Mouse (Mus musculus): ENCODE data around the gene Tnfrsf12a. TPM values are rescaled to one million over a fixed set of nuclear protein-coding genes. Genes with fewer than 3 reads are reported as not detected.
A peak's percentile ranks its signal among the peaks of the same experiment; 100 is the strongest.

Gene Tnfrsf12a
- polyA plus RNA-seq, 1 experiment: 32.4 TPM

- TF ChIP-seq CTCF (IDR thresholded peaks at IDR 0.05; ENCODE audit: insufficient read depth, low read length): no peak
- no peak for TF ChIP-seq POLR2A (IDR thresholded peaks at IDR 0.05; ENCODE audit: borderline replicate concordance, extremely low read depth, low read depth, low read length)
- H3K4me3 ChIP-seq (replicated peaks; ENCODE audit: extremely low read depth, low read depth, low read length): no peak overlapping the region
- DNase-seq: no peak
- H3K4me1 ChIP-seq (ENCODE audit: control insufficient read depth, insufficient read depth, low read length): no peaks in the 10 kb centered on the region
- WGBS: 80% methylated on average over 5 of the region's 7 CpGs
Observed at GRCm38 (mm10) chr17:23705525-23706104, 28.3 kb upstream of the Tnfrsf12a start.

GRCm38 (mm10) chr17:23704741-23705140 is 27.5 kb upstream of the Tnfrsf12a start:
- no peaks in the 10 kb centered on the region for H3K4me1 ChIP-seq (ENCODE audit: control insufficient read depth, insufficient read depth, low read length)
- WGBS: 45% methylated on average over 7 of the region's 7 CpGs
- no peak overlapping the region for H3K4me3 ChIP-seq (replicated peaks; ENCODE audit: extremely low read depth, low read depth, low read length)
- TF ChIP-seq POLR2A (IDR thresholded peaks at IDR 0.05; ENCODE audit: borderline replicate concordance, extremely low read depth, low read depth, low read length) (no peak), CTCF (IDR thresholded peaks at IDR 0.05; ENCODE audit: insufficient read depth, low read length) (no peak)
- no peak for DNase-seq

GRCm38 (mm10) chr17:23703301-23703700 is 26.0 kb upstream of the Tnfrsf12a start:
- Histone ChIP-seq H3K4me3 (replicated peaks; ENCODE audit: extremely low read depth, low read depth, low read length) (no peak overlapping the region), H3K4me1 (ENCODE audit: control insufficient read depth, insufficient read depth, low read length) (peaks cover 5% of the 10 kb centered on the region)
- no peak for DNase-seq
- TF ChIP-seq POLR2A (IDR thresholded peaks at IDR 0.05; ENCODE audit: borderline replicate concordance, extremely low read depth, low read depth, low read length) (no peak), CTCF (IDR thresholded peaks at IDR 0.05; ENCODE audit: insufficient read depth, low read length) (no peak)
- WGBS: 83% methylated on average over 9 of the region's 9 CpGs

- TF ChIP-seq CTCF (IDR thresholded peaks at IDR 0.05; ENCODE audit: insufficient read depth, low read length) (peak; percentile 69), POLR2A (IDR thresholded peaks at IDR 0.05; ENCODE audit: borderline replicate concordance, extremely low read depth, low read depth, low read length) (no peak)
- H3K4me3 ChIP-seq (replicated peaks; ENCODE audit: extremely low read depth, low read depth, low read length): peak overlapping the region; percentile 40
- peaks cover 5% of the 10 kb centered on the region for H3K4me1 ChIP-seq (ENCODE audit: control insufficient read depth, insufficient read depth, low read length)
- peak; percentile 80 for DNase-seq
- WGBS: under 1% methylated on average over 24 of the region's 28 CpGs
Observed at GRCm38 (mm10) chr17:23700079-23700478, 22.8 kb upstream of the Tnfrsf12a start.

GRCm38 (mm10) chr17:23699131-23700077 is 22.1 kb upstream of the Tnfrsf12a start:
- TF ChIP-seq CTCF (IDR thresholded peaks at IDR 0.05; ENCODE audit: insufficient read depth, low read length): no peak
- no peak for TF ChIP-seq POLR2A (IDR thresholded peaks at IDR 0.05; ENCODE audit: borderline replicate concordance, extremely low read depth, low read depth, low read length)
- peak; percentile 48 for DNase-seq
- Histone ChIP-seq H3K4me3 (replicated peaks; ENCODE audit: extremely low read depth, low read depth, low read length) (peak overlapping the region; percentile 48), H3K4me1 (ENCODE audit: control insufficient read depth, insufficient read depth, low read length) (peaks cover 5% of the 10 kb centered on the region)
- WGBS: 4% methylated on average over 93 of the region's 101 CpGs

- WGBS: 41% methylated on average over 3 of the region's 3 CpGs
- DNase-seq: no peak
- Histone ChIP-seq H3K4me1 (ENCODE audit: control insufficient read depth, insufficient read depth, low read length) (peaks cover 5% of the 10 kb centered on the region), H3K4me3 (replicated peaks; ENCODE audit: extremely low read depth, low read depth, low read length) (no peak overlapping the region)
- TF ChIP-seq CTCF (IDR thresholded peaks at IDR 0.05; ENCODE audit: insufficient read depth, low read length) (no peak), POLR2A (IDR thresholded peaks at IDR 0.05; ENCODE audit: borderline replicate concordance, extremely low read depth, low read depth, low read length) (no peak)
Observed at GRCm38 (mm10) chr17:23695801-23696200, 18.5 kb upstream of the Tnfrsf12a start.

GRCm38 (mm10) chr17:23694491-23694890 is 17.2 kb upstream of the Tnfrsf12a start:
- TF ChIP-seq CTCF (IDR thresholded peaks at IDR 0.05; ENCODE audit: insufficient read depth, low read length) (no peak), POLR2A (IDR thresholded peaks at IDR 0.05; ENCODE audit: borderline replicate concordance, extremely low read depth, low read depth, low read length) (no peak)
- Histone ChIP-seq H3K4me1 (ENCODE audit: control insufficient read depth, insufficient read depth, low read length) (peaks cover 5% of the 10 kb centered on the region), H3K4me3 (replicated peaks; ENCODE audit: extremely low read depth, low read depth, low read length) (no peak overlapping the region)
- 64% methylated on average over 1 of the region's 1 CpGs for WGBS
- no peak for DNase-seq

GRCm38 (mm10) chr17:23683856-23684672 is 6.8 kb upstream of the Tnfrsf12a start, which contains the start of gene Cldn9:
Gene Cldn9 (minus strand): TSS chr17:23684026.
- Histone ChIP-seq H3K4me3 (replicated peaks; ENCODE audit: extremely low read depth, low read depth, low read length) (no peak within 1 kb of the TSS), H3K4me1 (ENCODE audit: control insufficient read depth, insufficient read depth, low read length) (no peaks in the 10 kb centered on the region)
- DNase-seq: no peak
- TF ChIP-seq CTCF (IDR thresholded peaks at IDR 0.05; ENCODE audit: insufficient read depth, low read length) (no peak), POLR2A (IDR thresholded peaks at IDR 0.05; ENCODE audit: borderline replicate concordance, extremely low read depth, low read depth, low read length) (no peak)
- 39% methylated on average over 15 of the region's 15 CpGs for WGBS

- DNase-seq: no peak
- Histone ChIP-seq H3K4me3 (replicated peaks; ENCODE audit: extremely low read depth, low read depth, low read length) (no peak overlapping the region), H3K4me1 (ENCODE audit: control insufficient read depth, insufficient read depth, low read length) (no peaks in the 10 kb centered on the region)
- WGBS: 32% methylated on average over 15 of the region's 15 CpGs
- TF ChIP-seq CTCF (IDR thresholded peaks at IDR 0.05; ENCODE audit: insufficient read depth, low read length) (no peak), POLR2A (IDR thresholded peaks at IDR 0.05; ENCODE audit: borderline replicate concordance, extremely low read depth, low read depth, low read length) (no peak)
Observed at GRCm38 (mm10) chr17:23683226-23683625, 6.0 kb upstream of the Tnfrsf12a start.

All from lung, adult 2 months (tissue).